In the genomic region with DNA sequence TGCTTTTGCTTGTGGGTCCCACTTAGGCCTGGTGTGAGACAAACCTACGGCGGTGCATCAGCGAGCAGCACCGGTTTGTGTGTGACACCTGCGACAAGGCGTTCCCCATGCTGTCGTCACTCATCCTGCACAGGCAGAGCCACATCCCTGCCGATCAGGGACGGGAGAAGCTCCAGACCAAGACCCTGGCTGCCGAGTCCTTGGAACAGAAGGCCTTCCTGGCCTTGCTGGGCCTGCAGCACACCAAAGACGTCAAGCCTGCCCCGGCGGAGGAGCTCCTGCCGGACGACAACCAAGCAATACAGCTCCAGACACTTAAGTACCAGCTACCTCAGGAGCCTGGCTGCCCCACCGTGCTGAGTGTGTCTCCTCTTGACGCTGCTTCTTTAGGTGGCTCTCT, we compare ENCODE assay signal across 21 mouse cellular contexts.
DNase-seq lines count a peak whose midpoint lies in the region; TF ChIP-seq lines count a peak whose summit lies in the region.
"Had no signal": no experiment of that assay in that cellular context is flagged by ENCODE, and none has a peak within 500 bp of the region (broad histone marks: within the 10 kb centered on the region; RNA-seq: fewer than 3 reads in every experiment).

No protein-coding gene starts in this region.

- DNase-seq in adrenal gland, postnatal 10 days, result peak; percentile 58
- no peak for DNase-seq in cerebellum, postnatal 25 days
- DNase-seq in gastrocnemius, postnatal 4 days (ENCODE audit: low spot score in 2 of 2), result no peak
- DNase-seq: cerebellum, adult 18-20 months; cerebellum, adult 9-11 months; embryo, embryonic 11 days; gastrocnemius, postnatal 36 days; heart, adult 2 months; kidney, adult 2 months had no signal

- H3K4me2 ChIP-seq in myocyte (ENCODE audit: low read depth), result no peak overlapping the region
- H3K4me2 ChIP-seq: embryonic facial prominence, embryonic 15.5 days; forebrain, embryonic 15.5 days; heart, embryonic 11.5 days; heart, embryonic 15.5 days; hindbrain, embryonic 14.5 days; intestine, embryonic 15.5 days had no signal

- peaks cover 2% of the 10 kb centered on the region for H3K79me2 ChIP-seq in myocyte (ENCODE audit: control insufficient read depth, insufficient read depth)

- no peak overlapping the region for H3K9ac ChIP-seq in ES-Bruce4 (ENCODE audit: low read depth, poor library complexity, severe bottlenecking)
- H3K9ac ChIP-seq: embryonic facial prominence, embryonic 15.5 days; forebrain, embryonic 15.5 days; heart, embryonic 15.5 days; hindbrain, embryonic 14.5 days; intestine, embryonic 15.5 days had no signal

- no peak overlapping the region for H3ac ChIP-seq in myocyte (ENCODE audit: control insufficient read depth, insufficient read length)

- H3K4me3 ChIP-seq in E14TG2a.4 (replicated peaks; ENCODE audit: low read length) (peak overlapping the region; percentile 69), ES-Bruce4 (ENCODE audit: low read depth, low read length) (peak overlapping the region; percentile 5; the same call in 1 of the 2 replicates), myocyte (no peak overlapping the region)
- H3K4me3 ChIP-seq: embryonic facial prominence, embryonic 15.5 days; erythroblast, embryonic 14.5 days; forebrain, embryonic 10.5 days; forebrain, embryonic 15.5 days; heart, adult 2 months; heart, embryonic 15.5 days; hindbrain, embryonic 10.5 days; intestine, embryonic 15.5 days had no signal

- H3K27ac ChIP-seq in ES-Bruce4 (ENCODE audit: insufficient read depth, low read length), result no peak overlapping the region
- H3K27ac ChIP-seq: embryonic facial prominence, embryonic 15.5 days; forebrain, embryonic 10.5 days; forebrain, embryonic 15.5 days; heart, adult 2 months; heart, embryonic 15.5 days; hindbrain, embryonic 10.5 days; hindbrain, embryonic 14.5 days; intestine, embryonic 15.5 days had no signal

- H3K36me3 ChIP-seq in E14TG2a.4 (ENCODE audit: insufficient read depth, low read length) (peaks cover 87% of the 10 kb centered on the region), ES-Bruce4 (ENCODE audit: control insufficient read depth, insufficient read depth, low read length, poor library complexity, severe bottlenecking) (no peaks in the 10 kb centered on the region), myocyte (ENCODE audit: control insufficient read depth, insufficient read depth) (peaks cover 73% of the 10 kb centered on the region)
- H3K36me3 ChIP-seq: forebrain, embryonic 15.5 days had no signal

- H3K4me1 ChIP-seq in E14TG2a.4 (replicated peaks; ENCODE audit: low read depth, low read length), result peaks cover 45% of the 10 kb centered on the region
- H3K4me1 ChIP-seq in ES-Bruce4 (ENCODE audit: control insufficient read depth, insufficient read depth, low read length), result peaks cover 2% of the 10 kb centered on the region
- H3K4me1 ChIP-seq: embryonic facial prominence, embryonic 15.5 days; forebrain, embryonic 10.5 days; forebrain, embryonic 15.5 days; intestine, embryonic 15.5 days had no signal

- TF ChIP-seq EP300 in ES-Bruce4 (IDR thresholded peaks at IDR 0.05; ENCODE audit: insufficient read depth, low read depth, low read length), result no peak

- H3K9me3 ChIP-seq in E14TG2a.4 (ENCODE audit: low read length) (no peaks in the 10 kb centered on the region), ES-Bruce4 (replicated peaks; ENCODE audit: control insufficient read depth, insufficient read depth, low read length, poor library complexity, severe bottlenecking) (no peaks in the 10 kb centered on the region)
- H3K9me3 ChIP-seq: embryonic facial prominence, embryonic 15.5 days; forebrain, embryonic 10.5 days; forebrain, embryonic 15.5 days; heart, embryonic 15.5 days; hindbrain, embryonic 10.5 days; intestine, embryonic 15.5 days had no signal

- H3K27me3 ChIP-seq in E14TG2a.4 (ENCODE audit: insufficient read depth, low read length) (0 out of 2 replicates have a peak, but pooled peaks cover 6% of the 10 kb centered on the region), ES-Bruce4 (ENCODE audit: control insufficient read depth, insufficient read depth, low read length, poor library complexity, severe bottlenecking) (no peaks in the 10 kb centered on the region), myocyte (ENCODE audit: control insufficient read depth, insufficient read depth, insufficient read length) (no peaks in the 10 kb centered on the region)
- H3K27me3 ChIP-seq: embryonic facial prominence, embryonic 15.5 days; forebrain, embryonic 15.5 days; heart, embryonic 15.5 days; intestine, embryonic 15.5 days had no signal

- TF ChIP-seq CTCF in E14TG2a.4 (conservative IDR thresholded peaks at IDR 0.05; ENCODE audit: low read length) (no peak), ES-Bruce4 (IDR thresholded peaks at IDR 0.05; ENCODE audit: low read depth, low read length) (no peak)

- no peak for TF ChIP-seq POLR2A in ES-Bruce4 (IDR thresholded peaks at IDR 0.05; ENCODE audit: insufficient read depth, low read length)
- peak; percentile 26 for TF ChIP-seq POLR2A in myocyte (IDR thresholded peaks at IDR 0.05; ENCODE audit: insufficient read length, low read depth)

TF ChIP-seq in myocyte, 11 proteins besides CTCF, POLR2A, EP300 and RAD21:
- TF ChIP-seq POLR2AphosphoS2 (IDR thresholded peaks at IDR 0.05; ENCODE audit: insufficient read length, low read depth) (peak; percentile 32), CEBPB (IDR thresholded peaks at IDR 0.05; ENCODE audit: insufficient read depth, poor library complexity, severe bottlenecking) (no peak), TCF12 (IDR thresholded peaks at IDR 0.05; ENCODE audit: insufficient read depth, poor library complexity, severe bottlenecking) (no peak)
